In the genomic region with DNA sequence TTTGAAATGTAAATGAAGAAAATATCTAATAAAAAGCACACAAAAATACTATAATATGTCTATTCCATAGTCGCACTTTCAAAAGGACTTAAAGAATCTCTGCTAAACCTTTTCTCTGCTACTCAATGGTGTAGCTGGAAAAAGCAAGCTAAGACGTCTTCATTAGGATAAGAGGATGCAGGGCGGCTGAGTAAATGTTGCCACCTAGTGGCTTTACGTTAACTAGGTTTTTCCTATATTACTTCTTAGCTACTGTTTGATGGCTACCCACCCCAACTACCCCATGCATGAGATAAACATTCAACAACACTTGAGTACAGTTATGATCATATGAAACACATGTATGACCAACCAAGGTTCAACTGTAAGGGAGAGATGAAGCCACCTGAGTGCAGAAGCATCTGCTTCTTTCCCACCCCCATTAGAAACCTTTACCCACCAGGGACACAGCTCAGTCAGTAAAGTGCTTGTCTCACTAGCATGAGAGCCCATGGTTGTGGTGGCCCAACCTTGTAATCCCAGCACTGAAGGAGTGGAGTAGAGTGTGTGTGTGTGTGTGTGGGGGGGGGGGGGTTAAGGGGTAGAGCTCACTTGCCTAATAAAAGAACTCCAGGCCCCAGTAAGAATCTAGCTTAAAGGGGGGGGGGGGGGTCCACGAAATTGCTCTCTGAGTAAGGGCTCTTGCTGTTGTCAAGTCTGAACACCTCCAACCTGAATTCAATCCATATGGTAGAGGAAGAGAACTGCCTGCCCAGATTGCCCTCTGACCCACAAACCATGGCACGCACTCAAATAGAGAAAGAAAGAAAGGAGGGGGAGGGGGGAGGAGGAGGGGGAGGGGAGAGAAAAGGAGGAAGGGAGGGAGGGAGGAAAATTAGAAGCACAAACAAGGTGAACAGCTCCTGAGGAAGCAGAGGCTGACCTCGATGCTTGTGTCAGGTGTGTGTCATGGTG, we compare ENCODE assay signal across 8 mouse cellular contexts. TPM values are rescaled to one million over a fixed set of nuclear protein-coding genes. Genes with fewer than 3 reads are reported as not detected.
DNase-seq lines count a peak whose midpoint lies in the region; ATAC-seq lines count a peak whose summit lies in the region.

No protein-coding gene starts in this region.

- H3K36me3 ChIP-seq in forebrain, embryonic 16.5 days (ENCODE audit: control insufficient read depth, insufficient read depth): no peaks in the 10 kb centered on the region
- no peaks in the 10 kb centered on the region for H3K36me3 ChIP-seq in forebrain, embryonic 11.5 days (ENCODE audit: control insufficient read depth, insufficient read depth, low read length)
- H3K36me3 ChIP-seq in hindbrain, embryonic 10.5 days: peaks cover 6% of the 10 kb centered on the region; the same call in 1 of the 2 replicates

- H3K4me2 ChIP-seq in forebrain, embryonic 16.5 days (ENCODE audit: low read length): no peak overlapping the region
- no peak overlapping the region for H3K4me2 ChIP-seq in forebrain, embryonic 11.5 days (ENCODE audit: low read depth, low read length, severe bottlenecking)

- ATAC-seq in forebrain, embryonic 16.5 days: peak; percentile 63
- ATAC-seq in forebrain, embryonic 11.5 days (replicated peaks; ENCODE audit: low FRiP score): no peak

- DNase-seq in forebrain, embryonic 11.5 days (ENCODE audit: low spot score): no peak
- peak; percentile 19 for DNase-seq in right cerebral cortex, adult 18-20 months
- no peak for DNase-seq in right cerebral cortex, postnatal 36 days (ENCODE audit: low spot score in 2 of 2)
- peak; percentile 3 for DNase-seq in hindbrain, embryonic 10.5 days (ENCODE audit: low spot score)
- DNase-seq in retina, adult 2 months (ENCODE audit: low read depth, low spot score): peak; percentile 39
- no peak for DNase-seq in urinary bladder, postnatal 10 days (ENCODE audit: low spot score)
- no peak for DNase-seq in right cerebral cortex, postnatal 25 days

- no peak overlapping the region for H3K4me3 ChIP-seq in forebrain, embryonic 16.5 days (replicated peaks; ENCODE audit: low read length)
- H3K4me3 ChIP-seq in forebrain, embryonic 11.5 days (ENCODE audit: low read depth, low read length): no peak overlapping the region
- H3K4me3 ChIP-seq in hindbrain, embryonic 10.5 days: no peak overlapping the region

- no peaks in the 10 kb centered on the region for H3K4me1 ChIP-seq in forebrain, embryonic 16.5 days (replicated peaks; ENCODE audit: control insufficient read depth, insufficient read depth, low read length)
- no peaks in the 10 kb centered on the region for H3K4me1 ChIP-seq in forebrain, embryonic 11.5 days (replicated peaks; ENCODE audit: control insufficient read depth, insufficient read depth, low read length)
- H3K4me1 ChIP-seq in hindbrain, embryonic 10.5 days (replicated peaks): peaks cover 7% of the 10 kb centered on the region

- no peaks in the 10 kb centered on the region for H3K9me3 ChIP-seq in forebrain, embryonic 16.5 days (ENCODE audit: control insufficient read depth, low read length)
- no peaks in the 10 kb centered on the region for H3K9me3 ChIP-seq in forebrain, embryonic 11.5 days (ENCODE audit: control insufficient read depth, low read length)
- no peaks in the 10 kb centered on the region for H3K9me3 ChIP-seq in hindbrain, embryonic 10.5 days

- 42% methylated on average over 7 of the region's 7 CpGs for WGBS in forebrain, embryonic 16.5 days
- 42% methylated on average over 7 of the region's 7 CpGs for WGBS in forebrain, embryonic 11.5 days
- WGBS in hindbrain, embryonic 10.5 days: 44% methylated on average over 7 of the region's 7 CpGs

- no peaks in the 10 kb centered on the region for H3K27me3 ChIP-seq in forebrain, embryonic 16.5 days (replicated peaks; ENCODE audit: control insufficient read depth, insufficient read depth, low read length)
- H3K27me3 ChIP-seq in forebrain, embryonic 11.5 days (ENCODE audit: control insufficient read depth, insufficient read depth, low read length): no peaks in the 10 kb centered on the region
- no peaks in the 10 kb centered on the region for H3K27me3 ChIP-seq in hindbrain, embryonic 10.5 days (ENCODE audit: insufficient read depth, poor library complexity, severe bottlenecking)

- H3K9ac ChIP-seq in forebrain, embryonic 16.5 days (replicated peaks; ENCODE audit: low read depth, low read length): no peak overlapping the region
- no peak overlapping the region for H3K9ac ChIP-seq in forebrain, embryonic 11.5 days (ENCODE audit: low read length)

- H3K27ac ChIP-seq in forebrain, embryonic 16.5 days (ENCODE audit: low read length): no peak overlapping the region
- H3K27ac ChIP-seq in forebrain, embryonic 11.5 days (ENCODE audit: low read depth, low read length): no peak overlapping the region
- no peak overlapping the region for H3K27ac ChIP-seq in hindbrain, embryonic 10.5 days

RNA-seq across cellular contexts. Expression of a gene that starts 27.6 kb away (rescaled TPM):
- polyA plus RNA-seq in forebrain, embryonic 16.5 days (2015; fragmentation: Nextera tagmentation; extraction: Ambion mirVana): 72.9 and 76.7 TPM in 2 replicates
- polyA plus RNA-seq in forebrain, embryonic 11.5 days (2014; fragmentation: Nextera tagmentation; extraction: Ambion mirVana): 56.1 and 57.4 TPM in 2 replicates
- 58.6 and 61.1 TPM in 2 replicates for polyA plus RNA-seq in hindbrain, embryonic 10.5 days (2016; fragmentation: Nextera tagmentation; extraction: Ambion mirVana)

RNA-seq across cellular contexts. Expression of a gene that starts 52.0 kb away (rescaled TPM):
- 126 and 147 TPM in 2 replicates for polyA plus RNA-seq in forebrain, embryonic 16.5 days (2015; fragmentation: Nextera tagmentation; extraction: Ambion mirVana)
- polyA plus RNA-seq in forebrain, embryonic 11.5 days (2014; fragmentation: Nextera tagmentation; extraction: Ambion mirVana): 77.5 and 80.0 TPM in 2 replicates
- polyA plus RNA-seq in hindbrain, embryonic 10.5 days (2016; fragmentation: Nextera tagmentation; extraction: Ambion mirVana): 77.9 and 89.0 TPM in 2 replicates

Comparison
In these comparisons a context has a peak if more than half of its experiments do, and no peak if none do; other contexts are left out.
1. DNase-seq: peak in right cerebral cortex, adult 18-20 months (single experiment), hindbrain, embryonic 10.5 days (single experiment) and retina, adult 2 months (single experiment); none in forebrain, embryonic 11.5 days (single experiment), right cerebral cortex, postnatal 36 days (0 of 2), urinary bladder, postnatal 10 days (single experiment) and right cerebral cortex, postnatal 25 days (single experiment).